Mouse (Mus musculus) kidney, embryonic 15.5 days (tissue): Measurements from ENCODE around the gene Glipr1l3. TPM values are rescaled to one million over a fixed set of nuclear protein-coding genes. Genes with fewer than 3 reads are reported as not detected.
"Not testable (repeated sequence)": the region's sequence is repeated elsewhere in the genome, so short reads cannot be mapped to it uniquely, and the experiment has no call there.

Source experiments
- ATAC-seq: fragments of 200-750 bp; cut with Nextera tagmentation; replicated peaks from 2 replicates; pipeline ENCODE4 v1.8.0; 2017; ENCODE audit warnings: moderate TSS enrichment; ENCODE audit not compliant: low FRiP score
- H3K27ac ChIP-seq: fragments of 300-500 bp; sonication (generic); 2 replicates; pipeline ENCODE4 v1.5.1; 2015; ENCODE audit warnings: mild to moderate bottlenecking, inconsistent platforms
- H3K27me3 ChIP-seq: fragments of 300-500 bp; sonication (generic); 2 replicates; pipeline ENCODE4 v1.6.1; 2015; ENCODE audit warnings: inconsistent platforms
- H3K36me3 ChIP-seq: fragments of 300-500 bp; sonication (generic); 2 replicates; pipeline ENCODE4 v1.6.1; 2015; ENCODE audit warnings: inconsistent platforms
- H3K4me1 ChIP-seq: fragments of 300-500 bp; sonication (generic); 2 replicates; pipeline ENCODE4 v1.6.1; 2015; ENCODE audit warnings: inconsistent platforms
- H3K4me2 ChIP-seq: fragments of 300-500 bp; sonication (generic); 2 replicates; pipeline ENCODE4 v1.6.1; 2015; ENCODE audit warnings: moderate library complexity, mild to moderate bottlenecking, inconsistent platforms
- H3K4me3 ChIP-seq: fragments of 300-500 bp; sonication (generic); replicated peaks from 2 replicates; pipeline ENCODE4 v1.5.1; 2015; ENCODE audit warnings: mild to moderate bottlenecking, inconsistent platforms
- H3K9ac ChIP-seq: fragments of 300-500 bp; sonication (generic); 2 replicates; pipeline ENCODE4 v1.6.1; 2015; ENCODE audit warnings: mild to moderate bottlenecking, inconsistent platforms
- H3K9me3 ChIP-seq: fragments of 300-500 bp; sonication (generic); replicated peaks from 2 replicates; pipeline ENCODE4 v1.6.1; 2016; ENCODE audit warnings: inconsistent platforms
- WGBS: fragments of 180-500 bp; shearing (Covaris S2); methylation state at CpG from one replicate; pipeline ENCODE4 v1.1.7; 2015; ENCODE audit warnings: mixed read lengths; 5-methylcytosine and 5-hydroxymethylcytosine counted together
- polyA plus RNA-seq: library from polyadenylated mRNA; unstranded; fragments of >200 nt; fragmentation: Nextera tagmentation; extraction: Ambion mirVana; gene quantifications from 2 replicates; pipeline ENCODE4 v1.2.1, GENCODE M21; 2015

Glipr1l3 gene
- polyA plus RNA-seq, 1 experiment from 2014 or later, result not detected

DNA sequence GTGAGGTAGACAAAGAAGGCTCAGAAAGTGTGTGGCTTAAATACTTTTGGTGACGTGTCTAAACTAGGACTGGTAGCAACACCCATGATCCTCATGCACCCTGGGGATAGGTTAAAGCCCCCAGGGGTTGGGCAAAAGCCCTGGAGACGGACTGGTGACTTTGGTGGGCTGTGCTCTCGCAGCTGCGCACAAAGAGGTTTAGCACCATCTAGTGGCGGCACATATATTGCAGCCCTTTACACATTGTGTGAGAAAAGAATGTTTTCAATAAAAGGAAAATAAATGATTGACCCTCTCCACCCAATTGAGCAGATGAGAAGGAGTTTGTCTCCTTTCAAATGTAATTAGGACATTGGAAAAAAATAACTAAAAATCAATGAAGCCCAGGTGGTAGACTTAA lies 54.3 kb downstream of the Glipr1l3 start:
- ATAC-seq, H3K4me1 ChIP-seq, H3K36me3 ChIP-seq, H3K9ac ChIP-seq, H3K4me2 ChIP-seq, H3K27me3 ChIP-seq, H3K4me3 ChIP-seq, H3K27ac ChIP-seq: not testable (repeated sequence)
- 5% methylated on average over 5 of the region's 5 CpGs for WGBS
- peaks cover 11% of the 10 kb centered on the region for H3K9me3 ChIP-seq

Other genes with a start within 250 kb of the Glipr1l3 start
- 50.0 and 52.8 TPM in 2 replicates for gene Krr1, start 187.7 kb downstream of the Glipr1l3 start, polyA plus RNA-seq
- 1.9 and 2.5 TPM in 2 replicates for gene Glipr1, start 157.7 kb downstream of the Glipr1l3 start, polyA plus RNA-seq
- not detected in 2 replicates for gene Glipr1l1, start 100.1 kb downstream of the Glipr1l3 start, polyA plus RNA-seq
- gene Glipr1l2, start 77.0 kb downstream of the Glipr1l3 start, polyA plus RNA-seq, result not detected in 2 replicates
- 0.40 and 0.86 TPM in 2 replicates for gene Caps2, start 3.3 kb upstream of the Glipr1l3 start, polyA plus RNA-seq
- gene Kcnc2, start 110.8 kb upstream of the Glipr1l3 start, polyA plus RNA-seq, result 5.7 and 6.1 TPM in 2 replicates